Mouse (Mus musculus) layer of hippocampus, postnatal 36 days (tissue): ENCODE data around the gene Mpzl1. TPM values are rescaled to one million over a fixed set of nuclear protein-coding genes. Genes with fewer than 3 reads are reported as not detected.
"Not testable (repeated sequence)": the region's sequence is repeated elsewhere in the genome, so short reads cannot be mapped to it uniquely, and the experiment has no call there.

Source experiments
- DNase-seq, 2 experiments: peaks; one replicate each; pipeline ENCODE4 v3.0.0; 2022
- total RNA-seq, 2 experiments: library from RNA; stranded (reverse); gene quantifications; 2 replicates each; pipeline ENCODE4 v1.2.3; 2021

Gene Mpzl1
- total RNA-seq, result 10 to 100 TPM; 35.7 to 39.6 TPM

DNA sequence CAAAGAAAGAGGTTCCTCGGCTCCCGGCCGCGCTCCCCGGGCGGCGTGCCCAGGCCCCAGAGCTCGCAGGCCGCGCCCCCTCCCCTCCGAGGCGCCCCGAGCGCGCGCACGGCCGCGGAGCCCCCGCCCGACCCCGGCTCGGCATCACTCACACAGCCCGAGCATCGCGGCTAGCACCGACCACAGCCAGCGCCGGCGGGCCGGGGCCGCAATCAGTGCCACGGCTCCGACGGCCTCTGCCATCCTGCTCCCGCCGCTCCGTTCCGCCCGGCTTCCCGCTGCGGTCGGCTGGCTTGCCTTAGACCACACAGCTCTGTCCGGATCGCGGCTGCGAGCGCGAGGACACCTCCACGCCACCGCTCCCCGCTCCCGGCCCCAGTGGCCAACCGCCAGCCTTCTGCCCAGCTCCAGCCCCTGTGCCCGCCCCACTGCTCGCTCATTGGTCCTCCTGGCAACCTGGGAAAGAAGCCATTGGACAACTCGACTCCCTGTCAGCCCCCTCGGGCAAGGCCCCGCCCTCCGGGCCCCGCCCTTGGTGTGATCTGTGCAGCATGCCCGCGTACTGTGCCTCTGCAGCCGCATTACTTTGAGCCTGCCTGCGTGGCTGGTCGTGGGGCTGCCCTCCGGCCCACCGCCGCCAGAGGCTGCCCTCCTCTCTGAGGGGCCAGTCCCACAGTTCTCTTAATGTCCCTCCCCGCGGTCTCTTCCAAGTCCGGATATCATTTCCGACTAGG lies at the start of gene Mpzl1:
TSS of gene Mpzl1 (minus strand) at position 388 of the 734 bp plus-strand sequence.
- peak; percentile 98 for DNase-seq

- no peak for DNase-seq
These were observed 47.9 kb upstream of the Mpzl1 start for GRCm38 (mm10) chr1:165682056-165682853.

- DNase-seq, result no peak
These were observed 46.9 kb upstream of the Mpzl1 start for GRCm38 (mm10) chr1:165681045-165681794.

- not testable (repeated sequence) for DNase-seq
These were observed 45.7 kb upstream of the Mpzl1 start for GRCm38 (mm10) chr1:165680086-165680485.

- DNase-seq, result no peak
These were observed 45.3 kb upstream of the Mpzl1 start for GRCm38 (mm10) chr1:165679618-165679997.

- DNase-seq, result no peak
These were observed 44.7 kb upstream of the Mpzl1 start for GRCm38 (mm10) chr1:165678861-165679617.

- DNase-seq, result no peak
These were observed 43.2 kb upstream of the Mpzl1 start for GRCm38 (mm10) chr1:165677558-165677957.

- no peak for DNase-seq
These were observed 42.7 kb upstream of the Mpzl1 start for GRCm38 (mm10) chr1:165676993-165677392.

DNA sequence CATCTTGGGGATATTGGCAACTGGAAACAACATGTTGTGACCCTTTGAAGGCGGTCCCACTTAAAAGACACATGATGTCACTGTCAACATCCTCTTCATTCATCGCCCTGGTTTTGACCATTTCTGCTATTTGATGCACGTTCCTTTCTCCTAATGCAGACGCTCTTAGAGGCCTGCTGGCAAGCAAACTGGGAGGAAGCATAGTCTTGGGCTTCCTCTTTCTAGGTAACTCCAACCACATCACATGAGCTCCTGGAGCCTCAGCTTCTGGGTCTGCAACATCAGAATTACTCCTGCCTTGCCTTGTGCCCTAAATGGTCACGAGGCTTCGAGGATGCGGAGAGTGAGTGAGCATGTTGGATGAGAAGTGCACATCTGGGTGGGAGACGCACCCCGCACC lies 40.8 kb upstream of the Mpzl1 start:
- DNase-seq, result no peak

GRCm38 (mm10) chr1:165672355-165672754 lies 38.0 kb upstream of the Mpzl1 start:
- no peak for DNase-seq

DNA sequence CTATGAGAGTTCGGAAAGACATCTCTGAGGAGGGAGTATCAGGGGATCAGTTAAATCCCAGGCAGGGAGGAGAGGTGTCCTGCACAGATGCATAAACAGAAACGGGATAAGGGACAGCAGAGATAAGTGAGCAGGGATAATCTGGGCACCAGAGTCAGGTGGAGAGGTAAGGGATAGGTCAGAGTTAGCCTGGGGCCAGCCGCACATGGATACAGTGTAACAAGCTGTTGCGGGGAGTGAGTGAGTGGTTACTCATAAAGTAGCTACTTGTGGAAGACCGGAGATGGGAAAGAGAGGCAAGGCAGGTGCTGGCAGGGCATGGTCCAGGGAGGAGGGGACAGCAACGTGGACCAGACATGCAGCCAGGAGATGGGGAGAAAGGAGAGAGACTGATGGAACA lies 35.7 kb upstream of the Mpzl1 start:
- DNase-seq, result no peak

DNA sequence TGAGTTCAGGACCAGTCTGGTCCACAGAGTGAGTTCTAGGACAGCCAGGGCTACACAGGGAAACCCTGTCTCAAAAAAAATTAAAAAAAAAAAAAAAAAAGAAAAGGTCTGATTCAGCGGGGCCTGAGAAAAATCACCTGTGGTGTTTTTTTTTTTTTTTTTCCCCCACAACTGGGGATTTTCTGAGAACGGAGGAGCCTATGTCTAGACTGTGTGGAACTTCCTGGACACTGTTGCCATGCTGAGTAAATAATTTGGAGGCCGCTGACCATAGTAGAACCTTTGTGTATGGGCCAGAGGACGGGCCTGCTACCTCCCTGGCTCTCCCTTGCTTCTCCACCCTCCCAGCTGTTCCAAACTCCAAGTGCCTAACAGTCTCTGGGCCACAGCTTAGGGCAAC lies 34.6 kb upstream of the Mpzl1 start:
- no peak for DNase-seq

DNA sequence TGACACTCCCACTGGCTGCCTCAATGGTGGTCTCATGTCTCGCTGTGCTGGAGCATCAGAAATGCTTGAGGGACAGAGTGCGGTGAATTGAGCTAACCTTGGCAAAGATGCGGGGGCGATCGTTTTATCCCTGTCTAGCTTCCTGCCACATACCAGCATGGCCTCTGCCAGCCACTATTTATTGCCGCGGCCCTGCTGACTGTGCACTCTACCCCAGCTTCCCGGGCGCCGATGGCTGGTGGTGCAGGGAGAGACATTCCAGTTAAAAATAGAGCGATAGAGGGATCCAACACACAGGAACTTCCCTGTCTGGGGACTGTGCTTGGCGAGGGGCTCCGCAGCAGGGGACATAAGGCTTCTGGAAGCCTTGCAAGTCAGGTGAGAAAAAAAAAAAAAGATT lies 33.0 kb upstream of the Mpzl1 start:
- no peak for DNase-seq

- DNase-seq, result no peak
These were observed 32.6 kb upstream of the Mpzl1 start for GRCm38 (mm10) chr1:165666944-165667343.

DNA sequence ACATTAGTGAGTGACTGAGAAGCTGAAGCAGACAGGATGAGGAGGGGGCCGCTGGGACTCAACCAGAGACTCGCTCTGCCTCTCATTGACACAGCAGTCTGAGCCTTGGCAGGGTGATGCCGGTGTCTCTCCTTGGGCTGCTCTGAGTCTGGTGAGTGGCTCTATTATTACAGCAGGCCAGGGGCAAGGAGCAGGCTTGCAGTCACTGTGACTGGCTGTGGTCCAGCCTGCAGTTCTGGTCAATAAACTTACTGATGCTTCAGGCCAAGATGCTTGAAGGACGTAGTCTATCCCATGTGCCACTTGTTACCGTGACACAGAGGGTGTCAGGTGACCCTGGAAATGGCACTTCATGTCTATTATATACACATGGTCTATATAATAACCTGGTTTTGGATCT lies 31.4 kb upstream of the Mpzl1 start:
- DNase-seq, result no peak

DNA sequence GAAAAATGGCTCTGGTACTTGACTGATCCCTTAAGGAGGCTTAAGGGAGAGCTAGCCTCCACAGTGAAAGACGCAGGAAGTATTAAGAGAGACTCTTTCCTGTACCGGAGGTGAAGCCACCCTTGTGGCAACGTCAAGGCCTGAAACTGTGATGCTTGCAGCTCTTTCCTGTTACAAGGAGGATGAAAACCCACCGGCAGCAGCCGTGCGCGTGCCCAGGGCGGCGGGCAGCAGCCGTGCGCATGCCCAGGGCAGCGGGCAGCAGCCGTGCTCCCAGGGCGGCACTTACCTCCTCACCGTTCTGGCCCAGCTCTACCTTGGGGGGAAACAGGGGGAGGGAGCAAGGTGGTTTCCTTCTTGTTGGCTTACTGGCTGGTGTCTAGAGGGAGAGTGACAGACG lies 28.9 kb upstream of the Mpzl1 start:
- DNase-seq, result no peak

GRCm38 (mm10) chr1:165662426-165663192 lies 28.3 kb upstream of the Mpzl1 start:
- DNase-seq, result no peak

GRCm38 (mm10) chr1:165661725-165662124 lies 27.4 kb upstream of the Mpzl1 start:
- DNase-seq, result no peak

DNA sequence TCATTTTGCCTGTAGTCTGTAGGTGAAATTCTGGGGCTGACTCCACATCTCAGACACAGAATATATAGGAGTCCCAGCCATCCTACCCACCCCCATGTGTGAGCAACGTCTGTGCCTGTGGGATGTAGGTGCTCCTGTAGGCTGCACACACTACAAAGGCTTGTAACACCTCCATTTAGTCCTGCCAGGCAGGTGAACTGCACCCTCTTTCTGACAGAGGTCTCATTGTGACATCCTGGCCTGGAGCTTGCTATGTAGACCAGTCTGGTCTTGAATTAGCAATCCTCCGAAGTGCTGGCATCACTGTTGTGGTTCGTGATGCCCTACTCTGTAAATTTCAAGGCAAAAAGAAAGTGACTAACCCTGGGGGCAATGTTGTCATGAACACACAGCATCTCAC lies 26.9 kb upstream of the Mpzl1 start:
- DNase-seq, result no peak

GRCm38 (mm10) chr1:165660774-165661173 lies 26.4 kb upstream of the Mpzl1 start:
- DNase-seq, result peak in 1 of 2 experiments; percentile 50

- DNase-seq, result peak; percentile 65 to 71
These were observed 24.3 kb upstream of the Mpzl1 start for GRCm38 (mm10) chr1:165658602-165659001.

DNA sequence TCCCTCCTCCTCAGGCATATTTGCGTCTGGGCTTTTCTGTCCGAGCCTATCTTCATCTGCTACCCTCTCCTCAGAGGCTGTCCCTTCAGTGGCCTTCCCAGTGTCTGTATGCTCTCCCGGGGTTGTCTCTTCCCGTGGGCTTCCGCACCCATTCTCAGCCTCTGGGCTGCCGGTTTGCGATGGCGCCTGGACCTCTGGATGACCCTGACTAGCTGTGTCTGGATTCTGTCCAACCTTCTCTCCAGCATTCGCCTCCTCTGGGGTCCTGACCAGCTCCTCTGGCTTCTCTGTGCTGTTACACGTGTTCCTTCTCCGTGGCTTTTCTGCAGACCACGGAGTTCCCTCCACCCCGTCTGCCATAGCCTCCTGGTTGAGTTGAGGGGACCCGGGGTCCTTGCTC lies 21.1 kb upstream of the Mpzl1 start:
- no peak for DNase-seq
